Mouse (Mus musculus) ES-Bruce4 (cell line): Measurements from ENCODE around the gene Sptbn4. TPM values are rescaled to one million over a fixed set of nuclear protein-coding genes. Genes with fewer than 3 reads are reported as not detected.

Experiments
- H3K27ac ChIP-seq: 2 replicates; pipeline ENCODE4 v1.5.1; 2012; ENCODE audit warnings: low read length, inconsistent platforms; ENCODE audit not compliant: insufficient read depth
- H3K27me3 ChIP-seq: 2 replicates; pipeline ENCODE4 v1.6.1; 2012; ENCODE audit warnings: mild to moderate bottlenecking, low read length, inconsistent platforms; ENCODE audit not compliant: control insufficient read depth, poor library complexity, insufficient read depth, severe bottlenecking
- H3K36me3 ChIP-seq: 2 replicates; pipeline ENCODE4 v1.6.1; 2012; ENCODE audit warnings: inconsistent platforms, mild to moderate bottlenecking, low read length, moderate library complexity; ENCODE audit not compliant: control insufficient read depth, poor library complexity, insufficient read depth, severe bottlenecking
- H3K4me1 ChIP-seq: one replicate; pipeline ENCODE4 v1.8.1; 2011; ENCODE audit warnings: low read length; ENCODE audit not compliant: control insufficient read depth, insufficient read depth
- H3K4me3 ChIP-seq: 2 replicates; pipeline ENCODE4 v1.5.1; 2011; ENCODE audit warnings: low read depth, mild to moderate bottlenecking, low read length
- H3K9ac ChIP-seq: 2 replicates; pipeline ENCODE4 v1.6.1; 2012; ENCODE audit warnings: low read depth, mild to moderate bottlenecking, inconsistent platforms; ENCODE audit not compliant: poor library complexity, severe bottlenecking
- H3K9me3 ChIP-seq: replicated peaks from 2 replicates; pipeline ENCODE4 v1.6.1; 2012; ENCODE audit warnings: mild to moderate bottlenecking, low read length, inconsistent platforms; ENCODE audit not compliant: control insufficient read depth, poor library complexity, insufficient read depth, severe bottlenecking
- CTCF ChIP-seq: IDR thresholded peaks from one replicate; pipeline ENCODE4 v1.8.1; 2011; ENCODE audit warnings: low read depth, low read length
- EP300 ChIP-seq: IDR thresholded peaks from 2 replicates; pipeline ENCODE4 v1.6.1; 2011; ENCODE audit warnings: low read depth, low read length; ENCODE audit not compliant: insufficient read depth
- POLR2A ChIP-seq: IDR thresholded peaks from one replicate; pipeline ENCODE4 v1.8.1; 2011; ENCODE audit warnings: low read length; ENCODE audit not compliant: insufficient read depth
- polyA plus RNA-seq: library from polyadenylated mRNA; stranded (reverse); fragments of >200 nt; gene quantifications from 2 replicates; pipeline ENCODE4 v1.2.4, GENCODE M21; 2011; ENCODE audit warnings: low read depth; ENCODE audit not compliant: missing spikeins, insufficient read depth, insufficient read length

Sptbn4 gene
- polyA plus RNA-seq, 1 experiment = 6.0 TPM

DNA sequence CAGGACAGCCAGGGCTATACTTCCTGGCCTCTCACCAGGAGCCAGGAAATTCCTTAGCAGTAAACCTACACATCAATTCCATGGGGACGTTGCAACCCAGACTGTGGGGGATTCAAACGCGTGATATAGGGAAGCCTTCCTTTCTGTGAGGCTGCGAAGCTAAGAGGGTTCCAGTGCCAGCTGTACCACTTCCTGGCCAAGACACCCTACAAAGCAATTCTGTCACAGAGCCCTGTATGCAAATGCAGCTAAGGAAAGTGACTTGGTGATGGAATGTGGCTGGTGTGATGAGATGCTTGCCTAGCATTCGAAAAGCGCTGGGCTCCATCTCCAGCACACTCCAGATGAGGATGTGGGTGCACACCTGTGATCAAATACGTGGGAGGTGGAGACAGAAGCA, 46.9 kb downstream of the Sptbn4 start:
- H3K27ac ChIP-seq = no peak overlapping the region
- no peaks in the 10 kb centered on the region for H3K36me3 ChIP-seq
- TF ChIP-seq CTCF = no peak
- TF ChIP-seq EP300 = no peak
- TF ChIP-seq POLR2A = no peak
- no peaks in the 10 kb centered on the region for H3K27me3 ChIP-seq
- no peak overlapping the region for H3K9ac ChIP-seq
- no peaks in the 10 kb centered on the region for H3K4me1 ChIP-seq
- H3K4me3 ChIP-seq = no peak overlapping the region
- no peaks in the 10 kb centered on the region for H3K9me3 ChIP-seq

DNA sequence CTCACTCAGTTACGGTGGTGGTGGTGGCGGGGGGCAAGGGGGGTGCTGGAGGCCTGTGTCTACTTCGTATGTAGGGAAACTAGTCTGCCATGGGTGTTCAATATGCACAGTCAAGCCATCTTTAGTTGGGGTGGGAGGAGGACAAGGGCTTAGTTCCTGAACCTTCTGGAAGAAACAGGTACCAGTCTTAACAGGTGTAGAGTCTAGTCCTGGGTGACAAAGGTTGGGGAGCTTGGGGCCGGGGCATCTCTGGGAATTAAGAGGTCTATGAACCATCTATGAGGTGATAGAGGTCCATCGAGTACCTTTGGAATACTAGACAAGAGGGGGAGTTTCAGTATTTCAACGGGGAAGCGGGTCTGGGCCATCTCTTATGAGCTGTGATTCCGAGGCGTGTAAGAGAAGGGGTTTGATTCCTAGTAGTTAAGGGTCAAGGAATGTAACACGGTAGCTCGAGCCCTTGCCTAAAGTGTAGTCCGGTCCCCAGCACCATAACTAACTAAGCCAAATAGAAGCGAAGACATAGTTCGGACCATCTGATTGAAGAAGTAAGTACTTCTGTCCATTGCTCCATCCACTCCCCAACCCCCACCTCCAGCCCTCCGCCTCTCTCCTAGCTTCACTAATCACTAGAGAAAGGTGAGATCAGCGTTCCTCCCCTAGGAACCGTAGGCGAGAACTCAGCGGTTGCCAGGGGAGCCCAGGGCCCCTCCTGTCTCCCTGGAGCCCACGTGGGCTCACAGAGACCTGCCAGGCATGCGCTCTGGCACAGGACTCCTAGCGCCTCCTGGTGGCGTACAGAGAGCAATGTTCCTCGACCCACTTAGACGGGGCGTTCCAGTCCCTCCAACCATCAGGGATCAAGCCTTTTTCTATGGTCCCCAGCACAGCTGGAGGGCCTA, 50.2 kb downstream of the Sptbn4 start:
- Histone ChIP-seq H3K27ac (peak overlapping the region; percentile 60; the same call in 1 of the 2 replicates), H3K9ac (peak overlapping the region; percentile 60), H3K27me3 (no peaks in the 10 kb centered on the region), H3K9me3 (no peaks in the 10 kb centered on the region), H3K4me1 (no peaks in the 10 kb centered on the region), H3K4me3 (peak overlapping the region; percentile 77), H3K36me3 (no peaks in the 10 kb centered on the region)
- TF ChIP-seq EP300 = 0 out of 2 replicates have a peak, but pooled peaks have one; percentile 21
- TF ChIP-seq CTCF = peak; percentile 90
- TF ChIP-seq POLR2A = no peak

DNA sequence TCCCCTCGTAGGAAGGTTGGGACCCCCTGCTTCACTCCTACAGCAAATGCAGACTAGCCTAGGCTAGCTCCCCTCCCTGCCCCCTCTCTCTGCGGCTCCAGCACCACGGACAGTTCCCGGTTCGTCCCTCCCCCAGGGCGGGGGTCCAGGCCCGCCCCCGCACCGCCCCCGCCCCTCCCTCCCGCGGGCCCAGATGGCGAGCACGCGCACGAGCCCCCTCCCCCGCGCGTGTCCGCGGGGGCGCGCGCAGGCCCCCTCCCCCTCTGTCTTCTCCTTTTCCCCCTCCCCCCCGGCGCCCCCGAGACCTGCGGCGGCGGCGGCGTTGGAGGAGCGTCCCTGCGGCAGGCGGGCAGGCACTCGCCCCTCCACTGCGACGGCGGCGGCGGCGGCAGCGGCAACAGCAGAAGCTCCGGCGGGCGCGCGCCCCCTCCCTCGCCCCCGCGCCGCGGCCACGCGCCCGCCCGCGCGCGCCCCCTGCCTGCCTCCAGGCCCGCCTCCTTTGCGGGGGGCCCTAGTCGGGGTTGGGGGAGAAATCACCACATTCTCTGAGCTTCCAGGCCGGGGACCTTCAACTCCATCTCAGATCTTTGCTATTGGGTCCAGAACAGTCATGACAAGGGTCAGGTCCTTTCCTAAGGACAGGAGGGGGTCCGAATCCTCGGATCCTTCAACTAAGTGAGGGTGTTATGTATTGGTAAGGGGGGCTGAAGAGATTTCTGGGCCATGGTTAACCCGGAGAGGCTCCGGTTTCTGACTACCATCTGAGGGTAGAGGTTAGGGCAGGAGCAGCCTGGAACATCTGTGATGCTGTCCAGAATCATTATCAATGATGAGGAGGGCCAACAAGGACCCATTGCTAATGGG, 51.1 kb downstream of the Sptbn4 start:
- Histone ChIP-seq H3K27me3 (no peaks in the 10 kb centered on the region), H3K9ac (peak overlapping the region; percentile 60), H3K36me3 (no peaks in the 10 kb centered on the region), H3K4me3 (peak overlapping the region; percentile 77), H3K27ac (peak overlapping the region; percentile 92), H3K9me3 (no peaks in the 10 kb centered on the region), H3K4me1 (no peaks in the 10 kb centered on the region)
- TF ChIP-seq EP300 (peak; percentile 79; the same call in 1 of the 2 replicates), CTCF (no peak)

DNA sequence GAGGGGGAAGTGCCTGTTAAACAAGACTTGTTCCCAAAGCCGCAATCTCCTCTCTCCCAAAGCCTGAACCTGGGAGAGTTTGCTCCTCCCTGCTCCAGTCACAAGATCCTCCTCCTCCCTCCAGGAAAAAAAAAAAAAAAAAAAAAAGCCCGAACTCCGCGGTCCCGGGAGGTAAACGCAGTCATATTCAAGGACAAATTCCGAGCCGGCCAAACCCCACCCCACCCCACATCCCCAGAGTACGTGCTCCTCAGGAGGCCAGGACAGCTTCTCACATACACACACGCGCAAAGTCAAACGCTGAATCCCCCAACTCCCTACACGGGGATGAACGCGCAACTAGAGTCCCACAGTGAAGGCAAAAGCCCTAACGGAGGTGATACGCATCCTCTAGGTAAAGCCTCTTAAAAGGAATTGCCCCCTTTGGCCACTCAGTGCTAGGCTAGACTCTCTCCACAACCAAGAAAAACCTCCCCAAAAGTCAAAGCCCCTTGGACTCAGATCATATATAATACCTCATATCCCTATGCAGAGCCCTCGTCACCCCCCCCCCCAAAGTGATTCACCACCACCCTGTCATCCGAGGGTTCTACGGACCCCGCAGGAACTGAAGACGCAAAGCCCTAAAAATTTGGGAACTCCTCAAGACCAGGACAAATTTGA, 51.8 kb downstream of the Sptbn4 start:
- TF ChIP-seq POLR2A = no peak
- no peak for TF ChIP-seq CTCF
- peak; percentile 32; the same call in 1 of the 2 replicates for TF ChIP-seq EP300
- Histone ChIP-seq H3K27ac (peak overlapping the region; percentile 99), H3K27me3 (no peaks in the 10 kb centered on the region), H3K36me3 (peaks cover 1% of the 10 kb centered on the region; the same call in 1 of the 2 replicates), H3K4me1 (no peaks in the 10 kb centered on the region), H3K9me3 (no peaks in the 10 kb centered on the region), H3K4me3 (peak overlapping the region; percentile 67), H3K9ac (peak overlapping the region; percentile 60)

DNA sequence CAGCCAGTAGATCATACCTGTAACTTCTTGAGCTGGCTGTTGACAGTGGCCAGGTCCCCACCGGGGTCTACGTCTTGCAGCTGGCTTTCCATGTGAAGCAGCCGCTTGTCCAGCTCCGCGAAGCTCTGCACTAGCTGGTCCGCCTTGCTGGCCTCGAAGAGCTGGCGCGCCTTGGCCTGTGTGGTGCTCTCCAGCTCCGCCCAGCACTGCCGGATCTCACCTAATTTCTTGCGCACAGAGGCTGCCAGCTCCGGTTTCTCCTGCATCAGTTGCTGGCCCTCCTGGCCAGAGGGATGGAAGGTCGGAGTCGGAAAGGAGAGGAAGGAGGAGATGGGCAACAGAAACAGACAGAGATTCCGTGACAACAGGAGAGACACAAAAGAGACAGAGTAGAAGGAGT, 56.1 kb downstream of the Sptbn4 start:
- Histone ChIP-seq H3K36me3 (peaks cover 2% of the 10 kb centered on the region; the same call in 1 of the 2 replicates), H3K4me1 (no peaks in the 10 kb centered on the region), H3K27ac (no peak overlapping the region), H3K4me3 (no peak overlapping the region), H3K27me3 (no peaks in the 10 kb centered on the region), H3K9ac (no peak overlapping the region), H3K9me3 (no peaks in the 10 kb centered on the region)
- no peak for TF ChIP-seq POLR2A
- no peak for TF ChIP-seq CTCF
- TF ChIP-seq EP300 = no peak
